Mouse (Mus musculus) kidney, embryonic 15.5 days (tissue): ENCODE measurements at regions not wholly inside any gene's neighbourhood (a gene's known extent, or its start where the extent isn't known, plus 50 kb on each side); places are given as distances from the start of the nearest gene placed in this dataset.

Experiments used
- ATAC-seq: fragments of 200-750 bp; cut with Nextera tagmentation; replicated peaks from 2 replicates; pipeline ENCODE4 v1.8.0; 2017; ENCODE audit warnings: moderate TSS enrichment; ENCODE audit not compliant: low FRiP score
- H3K27ac ChIP-seq: fragments of 300-500 bp; sonication (generic); 2 replicates; pipeline ENCODE4 v1.5.1; 2015; ENCODE audit warnings: mild to moderate bottlenecking, inconsistent platforms
- H3K27me3 ChIP-seq: fragments of 300-500 bp; sonication (generic); 2 replicates; pipeline ENCODE4 v1.6.1; 2015; ENCODE audit warnings: inconsistent platforms
- H3K36me3 ChIP-seq: fragments of 300-500 bp; sonication (generic); 2 replicates; pipeline ENCODE4 v1.6.1; 2015; ENCODE audit warnings: inconsistent platforms
- H3K4me1 ChIP-seq: fragments of 300-500 bp; sonication (generic); 2 replicates; pipeline ENCODE4 v1.6.1; 2015; ENCODE audit warnings: inconsistent platforms
- H3K4me2 ChIP-seq: fragments of 300-500 bp; sonication (generic); 2 replicates; pipeline ENCODE4 v1.6.1; 2015; ENCODE audit warnings: moderate library complexity, mild to moderate bottlenecking, inconsistent platforms
- H3K4me3 ChIP-seq: fragments of 300-500 bp; sonication (generic); replicated peaks from 2 replicates; pipeline ENCODE4 v1.5.1; 2015; ENCODE audit warnings: mild to moderate bottlenecking, inconsistent platforms
- H3K9ac ChIP-seq: fragments of 300-500 bp; sonication (generic); 2 replicates; pipeline ENCODE4 v1.6.1; 2015; ENCODE audit warnings: mild to moderate bottlenecking, inconsistent platforms
- H3K9me3 ChIP-seq: fragments of 300-500 bp; sonication (generic); replicated peaks from 2 replicates; pipeline ENCODE4 v1.6.1; 2016; ENCODE audit warnings: inconsistent platforms
- WGBS: fragments of 180-500 bp; shearing (Covaris S2); methylation state at CpG from one replicate; pipeline ENCODE4 v1.1.7; 2015; ENCODE audit warnings: mixed read lengths; 5-methylcytosine and 5-hydroxymethylcytosine counted together

- no peak overlapping the region for H3K9ac ChIP-seq
- H3K27me3 ChIP-seq, result peaks cover 35% of the 10 kb centered on the region
- no peak overlapping the region for H3K4me2 ChIP-seq
- H3K4me3 ChIP-seq, result no peak overlapping the region
- H3K4me1 ChIP-seq, result peaks cover 27% of the 10 kb centered on the region
- ATAC-seq, result 0 out of 2 replicates have a peak, but pooled peaks have one; percentile 37
- H3K27ac ChIP-seq, result no peak overlapping the region
- WGBS, result 4% methylated on average over 6 of the region's 6 CpGs
- no peaks in the 10 kb centered on the region for H3K9me3 ChIP-seq
- no peaks in the 10 kb centered on the region for H3K36me3 ChIP-seq
Measured at GRCm38 (mm10) chr6:51208660-51209396, 223.6 kb upstream of the Nfe2l3 start.

DNA sequence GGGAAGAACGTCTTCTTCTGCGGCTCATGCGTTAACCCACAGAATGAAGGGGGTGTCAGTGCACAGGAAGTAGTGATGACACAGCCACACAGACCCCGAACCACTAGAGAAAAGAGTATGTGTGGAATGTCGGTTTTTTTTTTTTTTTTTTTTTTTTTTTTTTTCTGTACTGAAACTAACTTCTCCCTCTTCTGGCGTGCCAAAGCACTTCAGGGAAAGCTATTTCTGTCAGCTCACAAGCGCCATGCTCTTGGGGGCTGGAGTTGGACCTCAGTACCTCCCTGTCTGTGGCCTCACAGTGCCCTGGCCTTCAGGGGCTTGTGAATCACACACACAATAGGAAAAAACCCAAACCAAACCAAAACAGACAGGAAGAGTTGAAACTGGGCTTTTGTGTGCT, 221.1 kb upstream of the Nfe2l3 start:
- Histone ChIP-seq H3K27me3 (peaks cover 17% of the 10 kb centered on the region), H3K27ac (no peak overlapping the region), H3K9me3 (no peaks in the 10 kb centered on the region), H3K36me3 (no peaks in the 10 kb centered on the region), H3K4me2 (peak overlapping the region; percentile 36), H3K9ac (no peak overlapping the region), H3K4me3 (no peak overlapping the region), H3K4me1 (peaks cover 38% of the 10 kb centered on the region)
- no peak for ATAC-seq
- WGBS, result 29% methylated on average over 7 of the region's 7 CpGs

- no peak overlapping the region for H3K27ac ChIP-seq
Measured at GRCm38 (mm10) chr6:51212216-51212615, 220.3 kb upstream of the Nfe2l3 start.

DNA sequence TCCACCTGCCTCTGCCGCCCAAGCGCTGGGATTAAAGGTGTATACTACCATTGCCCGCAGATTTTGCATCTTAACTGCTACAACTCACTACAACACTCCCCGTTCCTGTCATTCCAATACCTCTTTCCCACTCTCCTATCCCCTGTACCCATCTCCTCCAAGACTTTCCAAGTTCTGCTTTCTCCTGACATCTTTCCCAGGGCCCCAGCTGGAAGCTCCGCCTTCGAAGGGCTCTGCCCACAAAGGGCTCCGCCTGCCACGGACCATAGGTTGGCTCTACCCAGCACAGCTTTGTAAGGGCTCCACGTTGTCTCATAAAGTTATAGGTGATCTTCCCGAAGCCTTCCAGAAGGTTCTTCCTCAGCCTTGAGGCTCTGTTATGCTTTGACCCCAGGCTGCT, 217.1 kb upstream of the Nfe2l3 start:
- no peaks in the 10 kb centered on the region for H3K36me3 ChIP-seq
- no peaks in the 10 kb centered on the region for H3K9me3 ChIP-seq
- H3K4me3 ChIP-seq, result no peak overlapping the region
- H3K27ac ChIP-seq, result peak overlapping the region; percentile 30; the same call in 1 of the 2 replicates
- no peak for ATAC-seq
- H3K4me1 ChIP-seq, result peaks cover 27% of the 10 kb centered on the region
- 0 out of 2 replicates have a peak, but pooled peaks cover 5% of the 10 kb centered on the region for H3K27me3 ChIP-seq
- WGBS, result 69% methylated on average over 10 of the region's 10 CpGs
- peak overlapping the region; percentile 24 for H3K4me2 ChIP-seq
- H3K9ac ChIP-seq, result no peak overlapping the region

More at GRCm38 (mm10) chr6:51212216-51212615, 220.3 kb upstream of the Nfe2l3 start:
- Histone ChIP-seq H3K4me1 (peaks cover 36% of the 10 kb centered on the region), H3K27me3 (peaks cover 11% of the 10 kb centered on the region), H3K9me3 (no peaks in the 10 kb centered on the region), H3K9ac (no peak overlapping the region), H3K4me2 (no peak overlapping the region), H3K4me3 (no peak overlapping the region), H3K36me3 (no peaks in the 10 kb centered on the region)
- 85% methylated on average over 8 of the region's 8 CpGs for WGBS
- ATAC-seq, result no peak

DNA sequence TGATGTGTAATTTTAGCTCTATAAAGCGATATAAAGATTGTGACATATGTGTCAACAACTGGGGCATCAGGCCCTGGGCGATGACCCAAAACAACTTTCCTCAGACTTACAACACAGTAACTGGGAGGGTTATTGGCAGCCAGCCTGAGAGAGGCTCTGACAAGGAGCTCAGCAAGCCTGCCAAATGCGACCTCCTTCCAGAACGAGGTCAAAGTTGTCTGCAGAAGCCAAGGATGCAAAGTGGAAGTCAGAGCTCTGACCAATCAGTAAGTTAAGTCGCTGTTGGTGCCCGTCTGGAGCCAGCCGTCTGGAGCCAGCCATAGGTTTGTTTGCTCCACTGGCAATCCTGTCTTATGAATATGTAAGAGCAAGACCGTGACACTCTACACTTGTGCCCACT, 216.0 kb upstream of the Nfe2l3 start:
- WGBS, result 36% methylated on average over 8 of the region's 8 CpGs
- no peaks in the 10 kb centered on the region for H3K36me3 ChIP-seq
- H3K4me3 ChIP-seq, result no peak overlapping the region
- no peaks in the 10 kb centered on the region for H3K9me3 ChIP-seq
- peaks cover 22% of the 10 kb centered on the region for H3K4me1 ChIP-seq
- H3K27ac ChIP-seq, result no peak overlapping the region
- H3K4me2 ChIP-seq, result no peak overlapping the region
- ATAC-seq, result 0 out of 2 replicates have a peak, but pooled peaks have one; percentile 36
- no peak overlapping the region for H3K9ac ChIP-seq
- 0 out of 2 replicates have a peak, but pooled peaks cover 5% of the 10 kb centered on the region for H3K27me3 ChIP-seq

GRCm38 (mm10) chr6:51219691-51220090, 212.8 kb upstream of the Nfe2l3 start:
- H3K4me3 ChIP-seq, result no peak overlapping the region
- 87% methylated on average over 12 of the region's 12 CpGs for WGBS
- no peaks in the 10 kb centered on the region for H3K9me3 ChIP-seq
- H3K27ac ChIP-seq, result no peak overlapping the region
- H3K4me2 ChIP-seq, result no peak overlapping the region
- no peaks in the 10 kb centered on the region for H3K36me3 ChIP-seq
- 0 out of 2 replicates have a peak, but pooled peaks cover 5% of the 10 kb centered on the region for H3K27me3 ChIP-seq
- ATAC-seq, result no peak
- H3K4me1 ChIP-seq, result peaks cover 20% of the 10 kb centered on the region
- no peak overlapping the region for H3K9ac ChIP-seq

DNA sequence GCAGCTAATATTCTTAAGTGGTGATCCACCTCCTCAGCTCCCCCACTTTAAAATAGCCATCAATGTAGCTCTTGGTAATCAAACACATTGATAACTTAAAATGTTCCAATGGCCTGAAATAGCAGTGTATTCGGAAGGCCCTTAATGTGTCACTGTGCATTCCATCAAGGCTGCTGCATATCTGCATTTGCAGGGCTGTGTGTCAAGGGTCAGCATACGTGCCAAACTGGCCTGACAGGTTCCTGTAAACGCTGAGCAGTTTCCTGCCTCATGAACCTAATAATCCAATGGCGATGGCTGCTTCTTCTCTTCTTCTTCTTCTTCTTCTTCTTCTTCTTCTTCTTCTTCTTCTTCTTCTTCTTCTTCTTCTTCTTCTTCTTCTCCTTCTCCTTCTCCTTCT, 211.7 kb upstream of the Nfe2l3 start:
- Histone ChIP-seq H3K9ac (no peak overlapping the region), H3K27me3 (0 out of 2 replicates have a peak, but pooled peaks cover 5% of the 10 kb centered on the region), H3K4me3 (no peak overlapping the region), H3K36me3 (no peaks in the 10 kb centered on the region), H3K27ac (no peak overlapping the region), H3K4me2 (no peak overlapping the region), H3K4me1 (peaks cover 14% of the 10 kb centered on the region), H3K9me3 (no peaks in the 10 kb centered on the region)
- 58% methylated on average over 4 of the region's 4 CpGs for WGBS
- ATAC-seq, result no peak

- Histone ChIP-seq H3K4me2 (no peak overlapping the region), H3K4me3 (no peak overlapping the region), H3K27me3 (no peaks in the 10 kb centered on the region), H3K4me1 (no peaks in the 10 kb centered on the region), H3K27ac (no peak overlapping the region), H3K9ac (no peak overlapping the region), H3K9me3 (peaks cover 1% of the 10 kb centered on the region; the same call in 1 of the 2 replicates), H3K36me3 (no peaks in the 10 kb centered on the region)
- no peak for ATAC-seq
- 66% methylated on average over 11 of the region's 11 CpGs for WGBS
Measured at GRCm38 (mm10) chr6:51236077-51236740, 196.3 kb upstream of the Nfe2l3 start.

GRCm38 (mm10) chr6:51240039-51240438, 192.4 kb upstream of the Nfe2l3 start:
- Histone ChIP-seq H3K27ac (no peak overlapping the region), H3K36me3 (no peaks in the 10 kb centered on the region), H3K4me2 (no peak overlapping the region), H3K9ac (no peak overlapping the region), H3K27me3 (no peaks in the 10 kb centered on the region), H3K9me3 (peaks cover 7% of the 10 kb centered on the region; the same call in 1 of the 2 replicates), H3K4me1 (no peaks in the 10 kb centered on the region), H3K4me3 (no peak overlapping the region)
- ATAC-seq, result no peak
- 91% methylated on average over 3 of the region's 3 CpGs for WGBS

DNA sequence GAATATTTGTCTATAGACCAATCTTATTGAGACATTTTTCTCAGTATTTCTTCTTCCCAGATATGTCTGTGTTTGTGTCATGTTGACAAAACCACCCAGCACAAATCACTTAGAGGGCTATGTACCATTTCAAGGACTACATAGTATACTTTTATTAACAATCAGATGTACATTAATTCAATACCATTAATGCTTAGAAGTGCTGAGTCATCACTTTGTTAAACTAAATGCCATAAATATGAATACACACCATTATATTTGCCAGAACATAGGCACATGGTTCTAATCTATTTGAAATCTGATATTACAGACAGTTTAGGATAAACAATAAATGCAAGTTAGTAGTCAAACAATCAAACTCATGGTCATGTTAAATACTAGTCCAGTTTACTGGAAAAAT, 182.2 kb upstream of the Nfe2l3 start:
- no peak overlapping the region for H3K4me2 ChIP-seq
- H3K27me3 ChIP-seq, result no peaks in the 10 kb centered on the region
- ATAC-seq, result no peak
- H3K4me1 ChIP-seq, result no peaks in the 10 kb centered on the region
- H3K27ac ChIP-seq, result no peak overlapping the region
- no peaks in the 10 kb centered on the region for H3K9me3 ChIP-seq
- H3K36me3 ChIP-seq, result no peaks in the 10 kb centered on the region
- no peak overlapping the region for H3K9ac ChIP-seq
- no peak overlapping the region for H3K4me3 ChIP-seq

GRCm38 (mm10) chr6:51251432-51251831, 181.0 kb upstream of the Nfe2l3 start:
- H3K4me2 ChIP-seq, result no peak overlapping the region
- H3K9ac ChIP-seq, result no peak overlapping the region
- ATAC-seq, result no peak
- no peaks in the 10 kb centered on the region for H3K27me3 ChIP-seq
- H3K4me1 ChIP-seq, result no peaks in the 10 kb centered on the region
- 84% methylated on average over 2 of the region's 2 CpGs for WGBS
- no peaks in the 10 kb centered on the region for H3K9me3 ChIP-seq
- H3K36me3 ChIP-seq, result no peaks in the 10 kb centered on the region
- H3K27ac ChIP-seq, result no peak overlapping the region
- H3K4me3 ChIP-seq, result no peak overlapping the region

GRCm38 (mm10) chr6:51252721-51253120, 179.7 kb upstream of the Nfe2l3 start:
- Histone ChIP-seq H3K9ac (no peak overlapping the region), H3K4me3 (no peak overlapping the region), H3K9me3 (no peaks in the 10 kb centered on the region), H3K4me2 (no peak overlapping the region), H3K27ac (no peak overlapping the region), H3K36me3 (no peaks in the 10 kb centered on the region), H3K27me3 (no peaks in the 10 kb centered on the region), H3K4me1 (no peaks in the 10 kb centered on the region)
- ATAC-seq, result no peak
- 85% methylated on average over 3 of the region's 3 CpGs for WGBS
